Mouse (Mus musculus) neutrophil, adult 5-6 weeks (primary cell): ENCODE data around the gene Lactb. TPM values are rescaled to one million over a fixed set of nuclear protein-coding genes. Genes with fewer than 3 reads are reported as not detected.

Experiments
- ATAC-seq: fragments of 151-379, 151-347 bp; 2 replicates; pipeline ENCODE4 v1.8.0; 2017; ENCODE audit warnings: mild to moderate bottlenecking, moderate TSS enrichment; ENCODE audit not compliant: insufficient number of reproducible peaks, poor library complexity, low FRiP score, severe bottlenecking; ENCODE audit errors: extremely low read depth
- total RNA-seq: library from RNA; stranded (forward); fragments of 200-1000 nt; gene quantifications from 2 replicates; pipeline ENCODE4 v1.2.3, GENCODE M21; 2017

Lactb gene
- total RNA-seq, 1 experiment from 2014 or later, result 29.6 TPM

- no peak for ATAC-seq
Measured at GRCm38 (mm10) chr9:66910677-66911076, 64.6 kb downstream of the Lactb start.

GRCm38 (mm10) chr9:66909922-66910321 is 65.4 kb downstream of the Lactb start:
- ATAC-seq, result no peak

- 0 out of 2 replicates have a peak, but pooled peaks have one; percentile 35 for ATAC-seq
Measured at GRCm38 (mm10) chr9:66907746-66908397, 67.4 kb downstream of the Lactb start.

- no peak for ATAC-seq
Measured at GRCm38 (mm10) chr9:66907126-66907525, 68.2 kb downstream of the Lactb start.

GRCm38 (mm10) chr9:66905990-66906389 is 69.3 kb downstream of the Lactb start:
- no peak for ATAC-seq

Other genes with a start within 250 kb of the Lactb start
- 3.0 and 3.4 TPM in 2 replicates for gene Aph1b, start 180.0 kb downstream of the Lactb start, total RNA-seq
- 0.37 TPM in 1 of 2 replicates, not detected in the other for gene Gm10647, start 178.4 kb downstream of the Lactb start, total RNA-seq
- 3.1 and 7.7 TPM in 2 replicates for gene Aph1c, start 140.8 kb downstream of the Lactb start, total RNA-seq
- 113 and 120 TPM in 2 replicates for gene Rab8b, start 55.8 kb downstream of the Lactb start, total RNA-seq
- 17.5 and 24.7 TPM in 2 replicates for gene Rps27l, start 29.4 kb downstream of the Lactb start, total RNA-seq
- 73.5 and 78.7 TPM in 2 replicates for gene Tpm1, start 73.9 kb upstream of the Lactb start, total RNA-seq